Mouse (Mus musculus): ENCODE results near the gene Tmem44.

GRCm38 (mm10) chr16:30576392-30576791, 25.8 kb upstream of the Tmem44 start:
- TF ChIP-seq TAL1 (IDR thresholded peaks at IDR 0.05; ENCODE audit: low read length) (no peak), GATA1 (IDR thresholded peaks at IDR 0.05; ENCODE audit: low read length) (no peak)
